Mouse (Mus musculus) kidney, adult 8-10 months (tissue): ENCODE measurements around the gene Naa35.

Experiments
- DNase-seq, 2 experiments: peaks; one replicate each; pipeline ENCODE4 v3.0.0; 2022

Naa35 gene

GRCm38 (mm10) chr13:59674215-59674614, 89.2 kb downstream of the Naa35 start:
- DNase-seq: no peak

GRCm38 (mm10) chr13:59674761-59675150, 89.7 kb downstream of the Naa35 start:
- no peak for DNase-seq

- peak; percentile 24 to 54 for DNase-seq
Measured at GRCm38 (mm10) chr13:59675151-59676011, 90.3 kb downstream of the Naa35 start, which contains the start of gene Golm1. Golm1 (minus strand) TSS chr13:59675811.

GRCm38 (mm10) chr13:59676316-59677229, 91.5 kb downstream of the Naa35 start:
- DNase-seq: no peak

GRCm38 (mm10) chr13:59679306-59679705, 94.2 kb downstream of the Naa35 start:
- DNase-seq: no peak

GRCm38 (mm10) chr13:59679908-59680307, 94.8 kb downstream of the Naa35 start:
- no peak for DNase-seq

- DNase-seq: no peak
Measured at GRCm38 (mm10) chr13:59682629-59683028, 97.6 kb downstream of the Naa35 start.

GRCm38 (mm10) chr13:59685236-59685635, 100.2 kb downstream of the Naa35 start:
- DNase-seq: no peak
